Mouse (Mus musculus): ENCODE results near the gene Ptpre. TPM values are rescaled to one million over a fixed set of nuclear protein-coding genes. Genes with fewer than 3 reads are reported as not detected.

The Ptpre gene
- polyA plus RNA-seq, 1 experiment from 2014 or later: 2.4 TPM

DNA sequence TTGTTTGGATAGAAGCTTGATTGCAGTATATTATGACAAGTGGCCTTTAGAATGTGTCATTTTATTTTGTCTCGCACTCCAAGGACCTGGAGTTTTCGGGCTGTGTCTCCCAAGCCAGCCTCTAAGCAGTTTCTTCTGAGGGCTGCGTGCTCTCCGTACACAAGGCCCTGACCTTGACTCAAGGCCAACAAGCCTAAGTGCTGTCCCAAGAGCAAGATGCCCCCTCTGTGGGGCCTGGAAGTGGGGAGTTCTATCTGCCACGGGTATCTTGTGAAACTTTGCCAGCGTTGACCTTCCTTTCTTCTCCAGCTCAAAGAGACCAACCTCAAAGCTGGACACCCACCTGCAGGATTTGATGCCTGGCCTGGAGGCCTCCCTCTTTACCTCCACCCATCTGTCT, 7.0 kb downstream of the Ptpre start:
- no peaks in the 10 kb centered on the region for H3K4me1 ChIP-seq (ENCODE audit: control insufficient read depth, insufficient read depth, low read length)
- no peak overlapping the region for H3K27ac ChIP-seq (ENCODE audit: low read length)
- no peak overlapping the region for H3K9ac ChIP-seq (ENCODE audit: low read depth, low read length)
- no peak for ATAC-seq
- H3K36me3 ChIP-seq (ENCODE audit: control insufficient read depth, insufficient read depth, low read length): no peaks in the 10 kb centered on the region
- H3K4me3 ChIP-seq (ENCODE audit: low read length): no peak overlapping the region
- WGBS: 88% methylated on average over 6 of the region's 6 CpGs
- H3K27me3 ChIP-seq (replicated peaks; ENCODE audit: control insufficient read depth, insufficient read depth, low read length): no peaks in the 10 kb centered on the region; the same call in 1 of the 2 replicates
- H3K4me2 ChIP-seq (ENCODE audit: low read depth, low read length): no peak overlapping the region
- H3K9me3 ChIP-seq (ENCODE audit: control insufficient read depth, low read length): no peaks in the 10 kb centered on the region

DNA sequence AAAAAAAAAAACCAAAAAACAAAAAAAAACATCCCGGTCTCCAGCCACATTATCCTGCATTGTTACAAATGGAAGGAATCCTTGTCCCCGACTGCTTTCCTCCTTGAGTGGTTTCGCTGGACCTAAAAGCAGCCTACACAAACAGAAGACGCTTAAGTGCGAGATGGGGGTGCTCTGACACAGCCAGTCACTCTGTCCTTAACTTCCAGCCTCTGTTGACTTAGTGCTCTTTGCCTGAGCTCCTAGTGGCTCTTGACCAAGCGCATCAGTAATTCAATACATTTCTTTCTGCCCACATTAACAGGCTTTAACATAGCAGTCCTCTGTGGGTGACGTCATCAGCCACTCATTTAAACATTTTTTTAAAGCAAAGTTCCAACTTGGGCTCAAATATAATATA, 8.7 kb downstream of the Ptpre start:
- H3K27ac ChIP-seq (ENCODE audit: low read length): no peak overlapping the region

DNA sequence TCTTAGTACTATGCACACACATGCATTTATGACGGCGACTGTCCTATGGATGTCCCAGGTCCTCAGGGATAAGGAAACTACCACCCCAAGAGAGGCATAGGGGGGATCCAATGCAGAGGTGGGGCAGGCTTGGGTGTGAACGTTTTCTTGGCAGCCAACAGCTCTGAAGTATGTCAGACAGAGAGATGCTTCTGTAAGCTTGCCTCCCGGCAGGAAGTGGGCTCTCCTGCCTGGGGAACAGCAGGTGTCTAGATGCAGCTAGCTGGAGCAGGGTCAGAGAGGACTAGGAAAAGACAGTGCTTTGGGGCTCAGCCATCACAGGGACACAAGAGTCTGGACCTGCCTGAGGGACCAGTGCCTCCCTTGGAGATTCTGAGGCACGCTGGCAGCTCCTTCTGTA, 9.2 kb downstream of the Ptpre start:
- H3K9ac ChIP-seq (ENCODE audit: low read depth, low read length): no peak overlapping the region
- ATAC-seq: no peak
- WGBS: 56% methylated on average over 5 of the region's 5 CpGs
- no peaks in the 10 kb centered on the region for H3K36me3 ChIP-seq (ENCODE audit: control insufficient read depth, insufficient read depth, low read length)
- no peak overlapping the region for H3K4me2 ChIP-seq (ENCODE audit: low read depth, low read length)
- H3K9me3 ChIP-seq (ENCODE audit: control insufficient read depth, low read length): no peaks in the 10 kb centered on the region
- no peaks in the 10 kb centered on the region for H3K4me1 ChIP-seq (ENCODE audit: control insufficient read depth, insufficient read depth, low read length)
- H3K27ac ChIP-seq (ENCODE audit: low read length): no peak overlapping the region
- H3K4me3 ChIP-seq (ENCODE audit: low read length): no peak overlapping the region
- no peaks in the 10 kb centered on the region for H3K27me3 ChIP-seq (replicated peaks; ENCODE audit: control insufficient read depth, insufficient read depth, low read length)

More for the DNA sequence above, 8.7 kb downstream of the Ptpre start:
- Histone ChIP-seq H3K4me1 (ENCODE audit: control insufficient read depth, insufficient read depth, low read length) (no peaks in the 10 kb centered on the region), H3K9me3 (ENCODE audit: control insufficient read depth, low read length) (no peaks in the 10 kb centered on the region), H3K36me3 (ENCODE audit: control insufficient read depth, insufficient read depth, low read length) (no peaks in the 10 kb centered on the region), H3K27me3 (replicated peaks; ENCODE audit: control insufficient read depth, insufficient read depth, low read length) (no peaks in the 10 kb centered on the region), H3K4me2 (ENCODE audit: low read depth, low read length) (no peak overlapping the region), H3K4me3 (ENCODE audit: low read length) (no peak overlapping the region), H3K9ac (ENCODE audit: low read depth, low read length) (no peak overlapping the region)
- ATAC-seq: no peak
- WGBS: 61% methylated on average over 7 of the region's 7 CpGs

DNA sequence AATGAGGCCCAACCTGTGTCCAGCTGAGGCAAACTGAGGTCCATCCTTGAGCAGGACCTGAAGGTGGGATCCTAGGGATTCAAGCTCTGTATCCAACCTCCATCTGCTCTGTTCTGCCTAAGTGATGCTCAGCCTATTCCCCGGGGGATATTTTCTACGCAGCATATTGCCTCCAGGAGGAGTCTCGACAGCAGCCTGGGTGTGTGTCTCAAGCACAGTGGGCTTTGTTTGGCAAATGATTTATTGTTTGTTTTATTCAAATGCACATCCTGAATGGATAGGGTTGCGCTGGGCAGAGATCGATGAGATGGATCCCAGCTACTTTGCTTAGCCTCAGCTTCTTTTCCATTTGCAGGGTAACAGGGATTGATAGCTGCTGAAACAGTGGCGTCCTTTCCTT, 11.2 kb downstream of the Ptpre start:
- ATAC-seq: no peak
- no peak overlapping the region for H3K4me3 ChIP-seq (ENCODE audit: low read length)

DNA sequence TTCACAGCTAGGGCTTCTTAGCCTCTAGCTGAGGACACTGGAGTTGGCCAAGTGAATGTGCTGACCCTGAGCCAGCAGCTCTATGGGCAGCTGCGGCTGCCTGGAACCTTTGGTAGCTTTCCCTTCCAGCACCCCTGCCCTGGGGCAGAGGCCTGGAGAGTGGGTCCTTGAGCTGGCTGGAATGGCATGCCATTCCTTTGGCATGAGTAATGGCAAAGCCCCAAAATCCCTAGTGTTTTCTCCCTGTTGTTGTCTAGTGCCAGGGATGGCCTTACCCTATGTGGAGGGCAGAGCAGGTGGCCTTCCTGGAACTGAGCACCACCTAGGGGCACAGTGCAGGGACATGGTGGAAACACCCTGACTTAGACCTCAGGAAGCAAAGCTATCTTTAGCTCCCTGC, 14.3 kb downstream of the Ptpre start:
- H3K4me3 ChIP-seq (ENCODE audit: low read length): no peak overlapping the region
- H3K4me1 ChIP-seq (ENCODE audit: control insufficient read depth, insufficient read depth, low read length): no peaks in the 10 kb centered on the region
- no peak overlapping the region for H3K9ac ChIP-seq (ENCODE audit: low read depth, low read length)
- no peak for ATAC-seq
- no peaks in the 10 kb centered on the region for H3K9me3 ChIP-seq (ENCODE audit: control insufficient read depth, low read length)
- no peak overlapping the region for H3K4me2 ChIP-seq (ENCODE audit: low read depth, low read length)
- H3K36me3 ChIP-seq (ENCODE audit: control insufficient read depth, insufficient read depth, low read length): no peaks in the 10 kb centered on the region
- WGBS: 71% methylated on average over 1 of the region's 1 CpGs
- no peaks in the 10 kb centered on the region for H3K27me3 ChIP-seq (replicated peaks; ENCODE audit: control insufficient read depth, insufficient read depth, low read length)
- H3K27ac ChIP-seq (ENCODE audit: low read length): no peak overlapping the region

More for the DNA sequence above, 11.2 kb downstream of the Ptpre start:
- no peak overlapping the region for H3K4me2 ChIP-seq (ENCODE audit: low read depth, low read length)
- H3K27me3 ChIP-seq (replicated peaks; ENCODE audit: control insufficient read depth, insufficient read depth, low read length): no peaks in the 10 kb centered on the region
- no peaks in the 10 kb centered on the region for H3K4me1 ChIP-seq (ENCODE audit: control insufficient read depth, insufficient read depth, low read length)
- no peak overlapping the region for H3K27ac ChIP-seq (ENCODE audit: low read length)
- 48% methylated on average over 6 of the region's 6 CpGs for WGBS
- no peaks in the 10 kb centered on the region for H3K9me3 ChIP-seq (ENCODE audit: control insufficient read depth, low read length)
- H3K36me3 ChIP-seq (ENCODE audit: control insufficient read depth, insufficient read depth, low read length): no peaks in the 10 kb centered on the region
- H3K9ac ChIP-seq (ENCODE audit: low read depth, low read length): no peak overlapping the region

DNA sequence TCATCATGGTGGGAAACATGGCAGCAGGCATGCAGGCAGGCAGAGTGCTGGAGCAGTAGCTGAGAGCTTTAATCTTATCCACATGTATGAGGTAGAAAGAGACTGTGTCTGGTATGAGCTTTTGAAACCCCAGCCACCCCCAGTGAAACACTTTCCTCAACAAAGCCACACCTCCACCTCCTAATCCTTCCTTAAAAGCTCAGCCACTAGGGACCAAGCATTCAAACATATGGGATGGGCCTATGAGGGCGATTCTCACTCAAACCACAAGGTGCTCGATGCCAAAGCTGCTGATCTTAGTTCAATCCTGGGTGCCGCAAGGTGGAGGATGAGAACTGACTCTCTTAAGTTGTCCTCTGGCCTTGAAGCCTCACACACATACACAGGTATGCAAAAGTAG, 16.3 kb downstream of the Ptpre start:
- Histone ChIP-seq H3K9me3 (ENCODE audit: control insufficient read depth, low read length) (no peaks in the 10 kb centered on the region), H3K4me3 (ENCODE audit: low read length) (no peak overlapping the region), H3K4me1 (ENCODE audit: control insufficient read depth, insufficient read depth, low read length) (no peaks in the 10 kb centered on the region), H3K27me3 (replicated peaks; ENCODE audit: control insufficient read depth, insufficient read depth, low read length) (no peaks in the 10 kb centered on the region), H3K4me2 (ENCODE audit: low read depth, low read length) (no peak overlapping the region), H3K9ac (ENCODE audit: low read depth, low read length) (no peak overlapping the region), H3K27ac (ENCODE audit: low read length) (no peak overlapping the region), H3K36me3 (ENCODE audit: control insufficient read depth, insufficient read depth, low read length) (no peaks in the 10 kb centered on the region)
- WGBS: 81% methylated on average over 3 of the region's 3 CpGs
- no peak for ATAC-seq

DNA sequence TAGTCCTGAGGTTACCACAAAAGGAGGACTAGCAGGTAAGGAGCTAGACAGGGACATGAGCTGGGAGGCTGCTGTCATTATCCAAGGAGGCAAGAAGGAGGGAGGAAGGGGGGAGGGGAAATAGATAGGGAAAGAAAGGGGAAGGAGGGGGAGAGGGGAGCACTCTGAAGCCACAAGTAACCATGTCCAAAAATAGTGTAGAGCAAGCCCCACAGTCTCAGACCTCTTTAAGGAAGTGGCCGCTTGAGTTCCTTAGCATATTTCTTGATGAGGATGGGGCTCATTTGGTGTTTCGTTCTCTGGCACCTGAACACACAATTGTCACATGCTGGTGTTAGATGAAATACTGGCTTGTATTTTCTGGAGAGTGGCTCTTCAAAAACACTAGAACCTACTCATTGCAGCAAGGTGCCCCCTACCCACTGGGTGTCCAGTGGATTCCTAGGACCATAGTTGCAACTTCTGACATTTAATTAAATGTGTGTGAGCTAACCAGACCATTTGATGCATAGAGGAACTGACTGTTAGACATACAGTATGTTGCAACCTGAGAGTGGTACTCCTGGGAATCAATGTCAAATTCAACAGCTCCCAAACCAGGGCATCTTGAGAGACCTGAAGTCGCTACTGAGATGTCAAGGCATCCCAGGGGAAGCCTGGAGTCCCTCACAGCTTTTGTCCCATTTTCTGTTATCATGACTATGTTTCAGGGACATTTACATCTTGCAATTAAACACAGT, 19.6 kb downstream of the Ptpre start:
- Histone ChIP-seq H3K4me2 (ENCODE audit: low read depth, low read length) (no peak overlapping the region), H3K27ac (ENCODE audit: low read length) (no peak overlapping the region), H3K9ac (ENCODE audit: low read depth, low read length) (no peak overlapping the region), H3K27me3 (replicated peaks; ENCODE audit: control insufficient read depth, insufficient read depth, low read length) (no peaks in the 10 kb centered on the region), H3K9me3 (ENCODE audit: control insufficient read depth, low read length) (no peaks in the 10 kb centered on the region), H3K4me1 (ENCODE audit: control insufficient read depth, insufficient read depth, low read length) (no peaks in the 10 kb centered on the region), H3K36me3 (ENCODE audit: control insufficient read depth, insufficient read depth, low read length) (no peaks in the 10 kb centered on the region), H3K4me3 (ENCODE audit: low read length) (no peak overlapping the region)
- WGBS: 87% methylated on average over 3 of the region's 3 CpGs
- ATAC-seq: no peak

DNA sequence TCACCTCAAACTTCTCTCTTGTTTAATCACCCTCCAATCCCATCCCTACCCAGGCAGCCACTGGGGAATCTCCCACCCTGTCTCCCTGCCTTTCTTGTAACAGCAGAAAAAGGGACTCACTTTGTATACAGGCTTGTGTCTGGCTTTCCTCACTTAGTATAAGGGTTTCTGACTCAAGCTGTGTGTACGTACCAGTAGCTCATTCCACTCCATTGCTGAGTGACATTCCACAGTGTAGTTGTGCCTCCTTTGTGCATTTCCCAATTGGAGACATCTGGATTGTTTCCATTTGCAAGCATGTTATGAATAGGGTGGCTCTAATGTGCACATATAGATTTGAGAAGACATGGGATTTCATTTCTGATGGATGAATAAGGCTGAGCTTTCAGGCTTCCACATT, 23.0 kb downstream of the Ptpre start:
- H3K27ac ChIP-seq (ENCODE audit: low read length): no peak overlapping the region
- ATAC-seq: no peak

DNA sequence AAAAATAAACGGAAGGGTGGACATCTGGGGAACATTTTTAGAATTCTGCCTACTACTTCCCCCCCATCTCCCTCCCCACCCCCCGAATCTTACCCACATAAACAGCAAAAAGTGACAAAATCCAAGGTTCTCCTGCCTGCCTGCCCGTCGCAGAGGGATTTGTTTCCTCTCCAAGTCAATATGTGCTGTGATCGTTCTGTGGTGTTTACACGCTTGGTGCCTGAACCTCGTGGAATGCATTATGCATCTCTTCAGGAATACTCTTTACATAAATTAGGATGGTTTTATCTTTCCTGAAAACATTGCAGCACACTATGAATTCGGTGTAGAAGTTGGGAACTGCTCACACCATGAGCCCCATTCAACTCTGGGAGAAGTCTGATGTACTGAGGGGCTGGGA, 26.7 kb downstream of the Ptpre start:
- H3K9me3 ChIP-seq (ENCODE audit: control insufficient read depth, low read length): no peaks in the 10 kb centered on the region
- H3K4me3 ChIP-seq (ENCODE audit: low read length): no peak overlapping the region
- H3K27me3 ChIP-seq (replicated peaks; ENCODE audit: control insufficient read depth, insufficient read depth, low read length): no peaks in the 10 kb centered on the region
- H3K27ac ChIP-seq (ENCODE audit: low read length): no peak overlapping the region
- no peaks in the 10 kb centered on the region for H3K4me1 ChIP-seq (ENCODE audit: control insufficient read depth, insufficient read depth, low read length)
- H3K36me3 ChIP-seq (ENCODE audit: control insufficient read depth, insufficient read depth, low read length): no peaks in the 10 kb centered on the region
- WGBS: 65% methylated on average over 8 of the region's 8 CpGs
- H3K9ac ChIP-seq (ENCODE audit: low read depth, low read length): no peak overlapping the region
- no peak overlapping the region for H3K4me2 ChIP-seq (ENCODE audit: low read depth, low read length)
- no peak for ATAC-seq

More for the DNA sequence above, 23.0 kb downstream of the Ptpre start:
- Histone ChIP-seq H3K4me3 (ENCODE audit: low read length) (no peak overlapping the region), H3K36me3 (ENCODE audit: control insufficient read depth, insufficient read depth, low read length) (no peaks in the 10 kb centered on the region), H3K9ac (ENCODE audit: low read depth, low read length) (no peak overlapping the region), H3K4me2 (ENCODE audit: low read depth, low read length) (no peak overlapping the region), H3K9me3 (ENCODE audit: control insufficient read depth, low read length) (no peaks in the 10 kb centered on the region), H3K4me1 (ENCODE audit: control insufficient read depth, insufficient read depth, low read length) (no peaks in the 10 kb centered on the region), H3K27me3 (replicated peaks; ENCODE audit: control insufficient read depth, insufficient read depth, low read length) (no peaks in the 10 kb centered on the region)
- WGBS: 40% methylated on average over 1 of the region's 1 CpGs

DNA sequence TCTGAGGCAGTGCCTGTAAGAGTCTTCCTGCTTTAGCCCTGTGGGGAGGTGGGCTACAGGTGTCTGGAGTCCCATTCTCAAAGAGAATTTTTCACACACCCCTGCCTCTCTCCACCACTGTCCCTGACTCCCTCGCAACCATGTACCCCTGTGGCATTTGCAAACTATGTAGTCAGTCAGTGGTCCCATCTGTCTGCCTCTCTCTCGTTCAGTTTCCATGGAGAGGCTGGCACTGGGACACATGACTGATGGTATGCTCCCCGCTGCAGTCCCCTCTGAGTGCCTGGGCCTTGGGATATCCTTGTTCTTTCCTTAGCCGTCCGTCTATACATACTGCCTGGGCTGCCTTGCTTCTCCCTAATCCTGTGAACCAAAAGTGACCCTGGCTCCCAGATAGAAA, 28.7 kb downstream of the Ptpre start:
- H3K9ac ChIP-seq (ENCODE audit: low read depth, low read length): no peak overlapping the region
- H3K9me3 ChIP-seq (ENCODE audit: control insufficient read depth, low read length): no peaks in the 10 kb centered on the region
- no peak overlapping the region for H3K4me3 ChIP-seq (ENCODE audit: low read length)
- 79% methylated on average over 5 of the region's 5 CpGs for WGBS
- H3K4me2 ChIP-seq (ENCODE audit: low read depth, low read length): no peak overlapping the region
- no peak for ATAC-seq
- H3K4me1 ChIP-seq (ENCODE audit: control insufficient read depth, insufficient read depth, low read length): no peaks in the 10 kb centered on the region
- H3K27ac ChIP-seq (ENCODE audit: low read length): no peak overlapping the region
- no peaks in the 10 kb centered on the region for H3K36me3 ChIP-seq (ENCODE audit: control insufficient read depth, insufficient read depth, low read length)
- no peaks in the 10 kb centered on the region for H3K27me3 ChIP-seq (replicated peaks; ENCODE audit: control insufficient read depth, insufficient read depth, low read length)
